Mouse (Mus musculus) liver, embryonic 11.5 days (tissue): ENCODE data around the gene Commd1. TPM values are rescaled to one million over a fixed set of nuclear protein-coding genes. Genes with fewer than 3 reads are reported as not detected.
A peak's percentile ranks its signal among the peaks of the same experiment; 100 is the strongest.

ENCODE experiments used
- ATAC-seq: fragments of 200-750 bp; cut with Nextera tagmentation; replicated peaks from 2 replicates; pipeline ENCODE4 v1.8.0; 2017; ENCODE audit warnings: moderate number of reproducible peaks, mild to moderate bottlenecking, moderate TSS enrichment, moderate library complexity; ENCODE audit not compliant: low FRiP score
- DNase-seq: peaks from one replicate; pipeline ENCODE4 v3.0.0-alpha.2; 2017; ENCODE audit warnings: low spot score
- H3K27ac ChIP-seq: fragments of 300-500 bp; sonication (generic); 2 replicates; pipeline ENCODE4 v1.5.1; 2014; ENCODE audit warnings: mild to moderate bottlenecking, low read depth, low read length, control low read depth
- H3K27me3 ChIP-seq: fragments of 300-500 bp; sonication (generic); replicated peaks from 2 replicates; pipeline ENCODE4 v1.6.1; 2014; ENCODE audit warnings: low read length, mixed read lengths; ENCODE audit not compliant: control insufficient read depth, insufficient read depth
- H3K36me3 ChIP-seq: fragments of 300-500 bp; sonication (generic); 2 replicates; pipeline ENCODE4 v1.6.1; 2014; ENCODE audit warnings: mild to moderate bottlenecking, low read length, moderate library complexity, mixed read lengths; ENCODE audit not compliant: control insufficient read depth, insufficient read depth
- H3K4me1 ChIP-seq: fragments of 300-500 bp; sonication (generic); replicated peaks from 2 replicates; pipeline ENCODE4 v1.6.1; 2014; ENCODE audit warnings: low read length, mixed read lengths; ENCODE audit not compliant: control insufficient read depth, insufficient read depth
- H3K4me2 ChIP-seq: fragments of 300-500 bp; sonication (generic); 2 replicates; pipeline ENCODE4 v1.6.1; 2014; ENCODE audit warnings: mild to moderate bottlenecking, control low read depth, moderate library complexity
- H3K4me3 ChIP-seq: fragments of 300-500 bp; sonication (generic); 2 replicates; pipeline ENCODE4 v1.5.1; 2014; ENCODE audit warnings: low read depth, low read length, control low read depth
- H3K9ac ChIP-seq: fragments of 300-500 bp; sonication (generic); 2 replicates; pipeline ENCODE4 v1.6.1; 2014; ENCODE audit warnings: low read depth, low read length, control low read depth
- H3K9me3 ChIP-seq: fragments of 300-500 bp; sonication (generic); 2 replicates; pipeline ENCODE4 v1.6.1; 2016; ENCODE audit warnings: low read length, inconsistent platforms, mixed read lengths; ENCODE audit not compliant: control insufficient read depth
- WGBS: fragments of 180-500 bp; shearing (Covaris S2); extraction: QIAGEN DNeasy Blood & Tissue Kit; methylation state at CpG from one replicate; pipeline ENCODE4 v1.1.7; 2014; 5-methylcytosine and 5-hydroxymethylcytosine counted together
- polyA plus RNA-seq: library from polyadenylated mRNA; unstranded; fragments of >200 nt; fragmentation: Nextera tagmentation; extraction: Ambion mirVana; gene quantifications from 2 replicates; pipeline ENCODE4 v1.2.1, GENCODE M21; 2014

Gene Commd1
- polyA plus RNA-seq, 1 experiment from 2014 or later = 333 TPM

DNA sequence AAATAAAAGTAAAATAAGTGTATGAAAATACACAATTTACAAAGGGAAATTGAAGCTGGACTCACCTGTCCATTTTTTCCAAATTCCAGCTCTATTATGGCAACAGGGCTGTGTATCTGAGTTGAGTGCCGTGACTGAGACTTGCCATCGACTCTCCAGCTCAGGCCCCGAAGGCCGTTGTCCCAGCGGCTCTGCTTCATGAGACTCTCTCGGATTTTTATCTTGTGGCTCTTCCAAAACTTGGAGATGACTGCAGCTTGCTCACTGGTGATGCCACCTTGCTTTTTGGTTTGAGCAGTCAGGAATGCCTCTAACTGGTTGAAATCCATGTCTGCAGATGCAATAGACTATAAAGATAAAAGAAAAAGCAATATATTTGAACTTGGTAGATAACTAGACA is 25.8 kb downstream of the Commd1 start:
- Histone ChIP-seq H3K4me1 (0 out of 2 replicates have a peak, but pooled peaks cover 3% of the 10 kb centered on the region), H3K27ac (no peak overlapping the region), H3K9me3 (no peaks in the 10 kb centered on the region), H3K36me3 (peaks cover 5% of the 10 kb centered on the region; the same call in 1 of the 2 replicates), H3K4me2 (no peak overlapping the region), H3K9ac (no peak overlapping the region), H3K4me3 (no peak overlapping the region), H3K27me3 (no peaks in the 10 kb centered on the region)
- no peak for ATAC-seq
- no peak for DNase-seq
- 87% methylated on average over 6 of the region's 6 CpGs for WGBS

DNA sequence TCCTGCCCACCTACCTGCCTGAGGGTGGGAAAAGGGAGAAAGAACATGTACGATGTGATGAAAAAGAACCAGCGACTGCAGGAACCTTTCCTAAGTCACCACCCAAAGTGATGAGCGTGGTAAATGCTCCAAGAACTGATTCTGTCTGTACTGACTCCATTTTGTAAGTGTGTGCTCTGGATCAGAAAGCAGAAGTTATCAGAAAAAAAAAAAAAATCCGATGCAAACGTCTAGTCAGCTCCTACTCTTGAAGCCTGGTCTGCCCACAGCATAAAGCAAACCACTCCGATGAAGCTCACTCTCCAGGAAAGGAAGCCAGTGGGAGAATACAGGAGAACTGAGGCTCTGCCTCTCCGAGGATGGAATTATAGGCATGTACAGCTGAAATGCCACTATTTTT is 29.5 kb downstream of the Commd1 start:
- ATAC-seq = no peak

DNA sequence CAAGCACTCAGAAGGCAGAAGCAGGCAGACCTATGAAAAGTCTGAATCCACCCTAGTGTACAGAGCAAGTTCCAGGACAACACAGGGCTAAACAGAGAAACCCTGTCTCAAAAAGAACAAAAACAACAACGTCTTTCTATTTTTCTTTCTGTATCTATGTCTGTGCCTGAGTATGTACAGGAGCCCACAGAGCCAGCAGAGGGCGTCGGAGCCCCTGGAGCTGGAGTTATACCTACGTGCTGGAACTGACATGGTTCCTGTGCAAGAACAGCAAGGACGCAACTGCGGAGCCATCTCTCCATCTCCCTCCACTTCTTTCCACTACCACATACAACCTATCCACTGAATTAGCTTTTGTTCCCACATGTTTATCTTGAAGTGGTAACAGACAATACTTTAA is 32.1 kb downstream of the Commd1 start:
- DNase-seq = no peak
- WGBS = 91% methylated on average over 6 of the region's 6 CpGs
- H3K4me3 ChIP-seq = no peak overlapping the region
- no peak overlapping the region for H3K27ac ChIP-seq
- no peak for ATAC-seq
- no peaks in the 10 kb centered on the region for H3K9me3 ChIP-seq
- H3K4me1 ChIP-seq = no peaks in the 10 kb centered on the region
- H3K36me3 ChIP-seq = no peaks in the 10 kb centered on the region; the same call in 1 of the 2 replicates
- no peak overlapping the region for H3K9ac ChIP-seq
- H3K4me2 ChIP-seq = no peak overlapping the region
- no peaks in the 10 kb centered on the region for H3K27me3 ChIP-seq

More for the DNA sequence above, 29.5 kb downstream of the Commd1 start:
- Histone ChIP-seq H3K27ac (no peak overlapping the region), H3K4me3 (no peak overlapping the region), H3K36me3 (peaks cover 5% of the 10 kb centered on the region; the same call in 1 of the 2 replicates), H3K9ac (no peak overlapping the region), H3K27me3 (no peaks in the 10 kb centered on the region), H3K9me3 (no peaks in the 10 kb centered on the region), H3K4me1 (0 out of 2 replicates have a peak, but pooled peaks cover 3% of the 10 kb centered on the region), H3K4me2 (no peak overlapping the region)
- 77% methylated on average over 7 of the region's 7 CpGs for WGBS
- DNase-seq = no peak

DNA sequence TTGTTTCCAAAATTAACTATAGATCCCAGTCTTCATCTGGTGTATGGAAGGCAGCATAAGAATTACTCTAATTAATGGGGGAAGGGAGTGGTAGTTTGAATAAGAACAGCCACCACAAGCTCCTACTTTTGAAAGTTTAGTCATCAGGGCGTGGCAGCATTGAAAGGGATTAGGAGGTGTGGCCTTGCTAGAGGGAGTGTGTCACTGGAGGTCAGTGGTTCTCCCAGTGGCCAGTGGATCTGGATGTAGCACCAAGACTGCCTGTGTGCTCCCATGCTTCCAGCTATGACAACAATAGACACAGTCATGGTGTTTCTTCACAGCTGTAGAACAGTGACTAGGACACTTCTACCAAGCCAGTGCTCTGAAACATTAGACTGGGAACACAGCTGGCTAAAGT is 33.1 kb downstream of the Commd1 start:
- WGBS = 82% methylated on average over 1 of the region's 1 CpGs
- Histone ChIP-seq H3K4me2 (no peak overlapping the region), H3K4me3 (no peak overlapping the region), H3K4me1 (no peaks in the 10 kb centered on the region), H3K27ac (no peak overlapping the region), H3K9ac (no peak overlapping the region), H3K27me3 (no peaks in the 10 kb centered on the region), H3K36me3 (no peaks in the 10 kb centered on the region; the same call in 1 of the 2 replicates), H3K9me3 (no peaks in the 10 kb centered on the region)
- no peak for DNase-seq
- ATAC-seq = no peak

DNA sequence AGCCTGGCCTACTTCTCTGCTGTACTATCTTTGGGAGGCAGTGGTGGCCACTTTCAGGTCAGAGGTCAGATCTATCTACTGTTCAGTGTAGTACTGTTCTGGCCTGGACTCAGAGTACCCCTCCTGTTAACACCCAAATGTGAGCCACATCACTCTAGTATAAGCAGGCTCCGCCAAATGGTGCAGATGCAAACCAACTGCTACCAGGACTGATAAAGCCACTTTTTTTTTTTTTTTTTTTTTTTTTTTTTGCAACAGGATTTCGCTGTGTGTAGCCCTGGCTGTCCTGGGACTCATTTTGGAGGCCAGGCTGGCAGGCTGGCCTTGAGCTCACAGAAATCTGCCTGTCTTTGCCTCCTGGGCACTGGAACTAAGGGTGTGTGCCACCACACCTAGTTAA is 43.2 kb downstream of the Commd1 start:
- Histone ChIP-seq H3K27me3 (no peaks in the 10 kb centered on the region), H3K9me3 (no peaks in the 10 kb centered on the region), H3K36me3 (no peaks in the 10 kb centered on the region), H3K4me2 (no peak overlapping the region), H3K27ac (no peak overlapping the region), H3K9ac (no peak overlapping the region), H3K4me1 (no peaks in the 10 kb centered on the region), H3K4me3 (no peak overlapping the region)
- DNase-seq (no peak), ATAC-seq (no peak)
- WGBS = 72% methylated on average over 2 of the region's 2 CpGs

DNA sequence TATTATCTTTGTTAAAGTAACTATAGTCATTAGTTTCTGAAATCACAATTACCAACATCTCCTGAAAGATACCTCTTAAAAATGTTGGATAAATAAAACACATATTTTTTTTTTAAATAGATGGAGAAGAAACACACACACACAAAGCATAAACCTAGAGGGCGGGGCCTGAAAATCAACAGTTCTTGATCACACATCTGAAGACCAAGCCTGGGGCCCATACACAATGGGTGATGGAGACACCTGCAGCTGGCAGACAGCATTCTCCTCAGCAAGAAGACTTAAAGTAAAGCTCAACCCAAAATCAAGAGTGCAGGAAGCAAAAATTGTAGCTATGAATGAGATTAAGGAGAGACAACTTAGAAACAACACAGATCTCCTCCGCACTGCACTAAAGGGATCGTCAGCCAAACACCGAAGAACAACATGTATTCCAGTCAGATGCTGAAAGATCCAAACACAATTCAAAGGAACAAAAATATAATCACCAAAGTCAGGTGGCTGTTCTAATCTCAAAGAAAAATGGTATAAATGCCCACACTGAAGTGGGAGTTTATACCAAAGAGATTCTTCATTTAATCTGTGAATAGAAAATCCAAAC is 44.4 kb downstream of the Commd1 start:
- Histone ChIP-seq H3K27me3 (no peaks in the 10 kb centered on the region), H3K9me3 (no peaks in the 10 kb centered on the region), H3K36me3 (no peaks in the 10 kb centered on the region), H3K9ac (no peak overlapping the region), H3K4me1 (peaks cover 1% of the 10 kb centered on the region), H3K4me2 (no peak overlapping the region), H3K4me3 (no peak overlapping the region), H3K27ac (no peak overlapping the region)
- ATAC-seq = no peak
- DNase-seq = no peak
- 94% methylated on average over 4 of the region's 4 CpGs for WGBS

DNA sequence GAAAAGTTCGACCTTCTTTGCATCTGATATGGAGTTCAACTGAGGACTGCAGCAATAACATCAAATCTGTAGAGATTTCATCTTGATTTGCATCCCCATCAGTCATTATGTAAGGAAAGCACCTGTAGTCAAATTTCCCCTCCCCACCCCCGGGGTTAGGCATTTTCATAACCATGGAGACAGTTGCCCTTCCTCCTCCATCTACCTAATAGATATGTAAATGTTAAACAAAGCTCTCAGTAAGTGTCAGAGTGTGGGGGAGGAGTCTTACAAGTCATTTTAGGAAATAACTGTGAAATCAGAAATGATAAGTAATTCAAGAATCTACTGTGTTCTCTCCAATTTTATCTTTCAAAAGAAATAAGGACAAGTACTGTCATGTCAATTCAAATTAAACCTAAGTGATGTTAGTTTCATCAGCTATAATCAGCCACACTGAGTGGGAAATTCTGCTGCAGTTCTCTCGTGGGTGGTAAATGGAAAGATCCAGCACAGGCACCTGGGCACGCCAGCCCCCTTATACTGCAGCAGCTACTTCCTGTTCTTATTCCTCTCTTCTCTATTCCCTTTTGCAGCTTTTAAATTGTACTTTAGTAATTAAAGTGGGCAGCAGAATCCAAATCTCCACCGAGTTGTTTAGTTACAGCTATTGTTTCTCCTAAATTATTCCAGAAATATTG is 45.6 kb downstream of the Commd1 start:
- no peak for ATAC-seq
- WGBS = 61% methylated on average over 5 of the region's 5 CpGs

DNA sequence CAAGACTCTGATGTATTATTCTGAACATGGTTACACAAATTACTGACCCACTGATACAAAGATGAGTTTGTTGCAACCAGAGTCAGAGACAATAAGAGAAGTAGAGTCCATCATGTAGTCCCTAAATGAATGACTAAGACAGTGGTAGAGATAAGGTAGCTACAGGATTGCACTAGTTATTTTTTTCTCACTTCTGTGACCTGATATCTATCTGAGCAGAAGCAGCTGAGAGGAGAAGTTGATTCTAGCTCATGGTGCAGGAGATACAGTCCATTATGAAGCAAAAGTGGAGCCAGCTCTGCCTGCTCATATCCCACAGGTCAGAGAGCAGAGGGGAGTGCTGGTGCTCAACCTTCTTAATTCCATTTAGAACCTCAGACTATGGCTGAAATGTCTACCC is 50.0 kb downstream of the Commd1 start:
- DNase-seq = no peak
- Histone ChIP-seq H3K4me2 (no peak overlapping the region), H3K36me3 (no peaks in the 10 kb centered on the region), H3K27ac (no peak overlapping the region), H3K4me3 (no peak overlapping the region), H3K9ac (no peak overlapping the region), H3K4me1 (peaks cover 26% of the 10 kb centered on the region), H3K9me3 (no peaks in the 10 kb centered on the region), H3K27me3 (no peaks in the 10 kb centered on the region)
- ATAC-seq = peak; percentile 64; the same call in 1 of the 2 replicates

More for the DNA sequence above, 45.6 kb downstream of the Commd1 start:
- Histone ChIP-seq H3K9ac (no peak overlapping the region), H3K4me2 (no peak overlapping the region), H3K27ac (no peak overlapping the region), H3K27me3 (no peaks in the 10 kb centered on the region), H3K36me3 (no peaks in the 10 kb centered on the region), H3K4me3 (no peak overlapping the region), H3K9me3 (no peaks in the 10 kb centered on the region), H3K4me1 (peaks cover 11% of the 10 kb centered on the region)
- no peak for DNase-seq
